Comparison of ENCODE assay signal across 7 mouse cellular contexts in genomic region chr1:52648153-52649027, GRCm38 (mm10). TPM values are rescaled to one million over a fixed set of nuclear protein-coding genes. Genes with fewer than 3 reads are reported as not detected.
DNase-seq lines count a peak whose midpoint lies in the region; ATAC-seq lines count a peak whose summit lies in the region.

No protein-coding gene starts in this region.

- no peak overlapping the region for H3K4me2 ChIP-seq in hindbrain, embryonic 15.5 days

- H3K27ac ChIP-seq in hindbrain, embryonic 15.5 days (replicated peaks): no peak overlapping the region

- no peaks in the 10 kb centered on the region for H3K27me3 ChIP-seq in hindbrain, embryonic 15.5 days

- 77% methylated on average over 11 of the region's 11 CpGs for WGBS in hindbrain, embryonic 15.5 days

- ATAC-seq in frontal cortex, adult (ENCODE audit: low TSS enrichment): peak; percentile 86
- ATAC-seq in hindbrain, embryonic 15.5 days (ENCODE audit: low FRiP score, low read depth): peak; percentile 86; the same call in 1 of the 2 replicates
- ATAC-seq in megakaryocyte-erythroid progenitor cell, adult 5-6 weeks (replicated peaks; ENCODE audit: low FRiP score, low TSS enrichment, poor library complexity, severe bottlenecking): peak; percentile 76

- no peak overlapping the region for H3K9ac ChIP-seq in hindbrain, embryonic 15.5 days

- peaks cover 11% of the 10 kb centered on the region for H3K36me3 ChIP-seq in hindbrain, embryonic 15.5 days

- peak; percentile 65 for DNase-seq in R1 (ENCODE audit: low read depth, low spot score)
- peak; percentile 76 for DNase-seq in cerebellum, adult 11-12 months
- peak; percentile 71 to 77 for DNase-seq in left cerebral cortex, adult 18-20 months (ENCODE audit: low spot score in 2 of 2)
- DNase-seq in right cerebral cortex, postnatal 10 days (ENCODE audit: low spot score in 2 of 2): peak; percentile 86 to 87

- H3K4me1 ChIP-seq in hindbrain, embryonic 15.5 days (replicated peaks): no peaks in the 10 kb centered on the region

- H3K9me3 ChIP-seq in hindbrain, embryonic 15.5 days: no peaks in the 10 kb centered on the region

- H3K4me3 ChIP-seq in hindbrain, embryonic 15.5 days: no peak overlapping the region

RNA-seq across cellular contexts. Expression of gene Nemp2, which starts 17.9 kb away (rescaled TPM):
- 4.5 and 5.9 TPM in 2 replicates for polyA plus RNA-seq in hindbrain, embryonic 15.5 days (2015; fragmentation: Nextera tagmentation; extraction: Ambion mirVana)
- total RNA-seq in left cerebral cortex, adult 18-20 months (2021): 1 to 10 TPM; 3.5 to 3.9 TPM
- 8.1 and 10.6 TPM in 2 replicates for total RNA-seq in megakaryocyte-erythroid progenitor cell, adult 5-6 weeks (2014; fragmentation: Nextera tagmentation)
- 4.3 and 4.8 TPM in 2 replicates for total RNA-seq in megakaryocyte-erythroid progenitor cell, adult 5-6 weeks (2017)
